ENCODE assay signal across 17 mouse cellular contexts in the genomic region with DNA sequence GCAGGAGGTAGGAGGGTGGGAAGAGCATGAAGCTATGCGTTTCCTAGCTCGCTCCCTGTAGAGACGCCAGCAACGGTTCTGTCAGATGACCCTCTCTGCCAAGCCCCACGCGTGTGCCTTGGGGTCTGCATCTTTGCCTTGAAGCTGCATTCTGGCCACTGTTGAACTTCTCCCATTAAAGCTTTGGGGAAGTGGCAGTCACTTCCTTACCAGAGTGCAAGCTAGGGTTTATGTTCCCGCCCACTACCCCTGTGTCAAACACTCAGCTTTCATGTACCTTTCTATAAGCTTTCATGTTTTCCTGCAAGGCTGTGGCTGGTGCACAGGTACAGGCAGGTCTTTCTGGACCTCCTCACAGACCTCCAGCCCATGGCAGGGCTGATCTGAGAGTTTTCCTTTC.
DNase-seq lines count a peak whose midpoint lies in the region; ATAC-seq lines count a peak whose summit lies in the region.
"Had no signal": no experiment of that assay in that cellular context is flagged by ENCODE, and none has a peak within 500 bp of the region (broad histone marks: within the 10 kb centered on the region; RNA-seq: fewer than 3 reads in every experiment).

No protein-coding gene starts in this region.

- no peak overlapping the region for H3K4me3 ChIP-seq in hindbrain, embryonic 13.5 days
- no peak overlapping the region for H3K4me3 ChIP-seq in hindbrain, embryonic 11.5 days (ENCODE audit: low read depth, low read length)
- no peak overlapping the region for H3K4me3 ChIP-seq in forebrain, embryonic 14.5 days (ENCODE audit: low read depth, low read length)
- H3K4me3 ChIP-seq in hindbrain, embryonic 14.5 days (replicated peaks; ENCODE audit: low read length): no peak overlapping the region
- H3K4me3 ChIP-seq: layer of hippocampus, adult 2 months; left cerebral cortex, adult 2 months had no signal

- H3K4me2 ChIP-seq in hindbrain, embryonic 13.5 days: 0 out of 2 replicates have a peak overlapping the region, but pooled peaks have one; percentile 33
- no peak overlapping the region for H3K4me2 ChIP-seq in hindbrain, embryonic 11.5 days (replicated peaks; ENCODE audit: low read depth, low read length)
- H3K4me2 ChIP-seq in forebrain, embryonic 14.5 days (ENCODE audit: low read length): peak overlapping the region; percentile 34; the same call in 1 of the 2 replicates
- H3K4me2 ChIP-seq in hindbrain, embryonic 14.5 days (replicated peaks): no peak overlapping the region; the same call in 1 of the 2 replicates
- H3K4me2 ChIP-seq: liver, embryonic 11.5 days had no signal

- no peaks in the 10 kb centered on the region for H3K36me3 ChIP-seq in hindbrain, embryonic 13.5 days
- H3K36me3 ChIP-seq in hindbrain, embryonic 11.5 days (ENCODE audit: control insufficient read depth, insufficient read depth, low read length): no peaks in the 10 kb centered on the region
- H3K36me3 ChIP-seq in forebrain, embryonic 14.5 days (ENCODE audit: control insufficient read depth, insufficient read depth, low read length): no peaks in the 10 kb centered on the region
- H3K36me3 ChIP-seq in hindbrain, embryonic 14.5 days (replicated peaks; ENCODE audit: control insufficient read depth, insufficient read depth): no peaks in the 10 kb centered on the region

- intact Hi-C loops in left cerebral cortex, postnatal 14 days (cut with DNase I): no loop called here

- H3K27me3 ChIP-seq in hindbrain, embryonic 13.5 days: no peaks in the 10 kb centered on the region
- H3K27me3 ChIP-seq in hindbrain, embryonic 11.5 days (ENCODE audit: control insufficient read depth, insufficient read depth, low read length): no peaks in the 10 kb centered on the region
- no peaks in the 10 kb centered on the region for H3K27me3 ChIP-seq in forebrain, embryonic 14.5 days (replicated peaks; ENCODE audit: control insufficient read depth, insufficient read depth, low read length)
- H3K27me3 ChIP-seq in hindbrain, embryonic 14.5 days (ENCODE audit: control insufficient read depth, insufficient read depth, low read length): no peaks in the 10 kb centered on the region

- ATAC-seq in hindbrain, embryonic 13.5 days (ENCODE audit: low FRiP score): no peak
- no peak for ATAC-seq in hindbrain, embryonic 11.5 days (ENCODE audit: low FRiP score)
- ATAC-seq in forebrain, embryonic 14.5 days: no peak
- no peak for ATAC-seq in hindbrain, embryonic 14.5 days (ENCODE audit: low FRiP score)
- peak; percentile 65; the same call in 1 of the 2 replicates for ATAC-seq in megakaryocyte, adult 5-6 weeks (ENCODE audit: poor library complexity, severe bottlenecking)
- ATAC-seq: intestine, postnatal 0 days had no signal

- DNase-seq in hindbrain, embryonic 11.5 days (ENCODE audit: low spot score): no peak
- no peak for DNase-seq in forebrain, embryonic 14.5 days (ENCODE audit: low spot score)
- DNase-seq in hindbrain, embryonic 14.5 days (ENCODE audit: low spot score): no peak
- DNase-seq in layer of hippocampus, adult 9-11 months: no peak
- no peak for DNase-seq in left cerebral cortex, postnatal 14 days (ENCODE audit: low spot score in 2 of 2)
- DNase-seq: adrenal gland, postnatal 25 days; gastrocnemius, postnatal 10 days; heart, postnatal 14 days; lung, adult 2 months; lung, postnatal 36 days had no signal

- peak overlapping the region; percentile 66; the same call in 1 of the 2 replicates for H3K27ac ChIP-seq in hindbrain, embryonic 13.5 days
- no peak overlapping the region for H3K27ac ChIP-seq in hindbrain, embryonic 11.5 days (ENCODE audit: low read depth, low read length)
- no peak overlapping the region for H3K27ac ChIP-seq in forebrain, embryonic 14.5 days (ENCODE audit: low read depth, low read length)
- H3K27ac ChIP-seq in hindbrain, embryonic 14.5 days: peak overlapping the region; percentile 6; the same call in 1 of the 2 replicates
- H3K27ac ChIP-seq: kidney, postnatal 0 days; layer of hippocampus, adult 2 months; left cerebral cortex, adult 2 months had no signal

- peaks cover 11% of the 10 kb centered on the region for H3K9me3 ChIP-seq in hindbrain, embryonic 13.5 days
- no peaks in the 10 kb centered on the region for H3K9me3 ChIP-seq in hindbrain, embryonic 11.5 days (ENCODE audit: control insufficient read depth, low read length)
- no peaks in the 10 kb centered on the region for H3K9me3 ChIP-seq in forebrain, embryonic 14.5 days (replicated peaks; ENCODE audit: control insufficient read depth, low read length)
- peaks cover 2% of the 10 kb centered on the region; the same call in 1 of the 2 replicates for H3K9me3 ChIP-seq in hindbrain, embryonic 14.5 days (ENCODE audit: control insufficient read depth, low read length)

- peak overlapping the region; percentile 13; the same call in 1 of the 2 replicates for H3K9ac ChIP-seq in hindbrain, embryonic 13.5 days
- no peak overlapping the region for H3K9ac ChIP-seq in hindbrain, embryonic 11.5 days (ENCODE audit: low read depth, low read length)
- no peak overlapping the region for H3K9ac ChIP-seq in forebrain, embryonic 14.5 days (ENCODE audit: low read length)
- H3K9ac ChIP-seq in hindbrain, embryonic 14.5 days: no peak overlapping the region

- peaks cover 20% of the 10 kb centered on the region for H3K4me1 ChIP-seq in hindbrain, embryonic 13.5 days (replicated peaks)
- H3K4me1 ChIP-seq in hindbrain, embryonic 11.5 days (replicated peaks; ENCODE audit: control insufficient read depth, insufficient read depth, low read length): no peaks in the 10 kb centered on the region
- H3K4me1 ChIP-seq in forebrain, embryonic 14.5 days (ENCODE audit: control insufficient read depth, insufficient read depth, low read length): peaks cover 9% of the 10 kb centered on the region
- peaks cover 13% of the 10 kb centered on the region; the same call in 1 of the 2 replicates for H3K4me1 ChIP-seq in hindbrain, embryonic 14.5 days (replicated peaks; ENCODE audit: control insufficient read depth, insufficient read depth, low read length)

- WGBS in hindbrain, embryonic 13.5 days: 86% methylated on average over 7 of the region's 7 CpGs
- WGBS in hindbrain, embryonic 11.5 days: 80% methylated on average over 7 of the region's 7 CpGs
- 73% methylated on average over 7 of the region's 7 CpGs for WGBS in forebrain, embryonic 14.5 days
- 75% methylated on average over 7 of the region's 7 CpGs for WGBS in hindbrain, embryonic 14.5 days

Comparison
In these comparisons a context has a peak if more than half of its experiments do, and no peak if none do; other contexts are left out.
1. H3K27ac ChIP-seq: peak in hindbrain, embryonic 13.5 days (single experiment) and hindbrain, embryonic 14.5 days (single experiment); none in hindbrain, embryonic 11.5 days (single experiment) and forebrain, embryonic 14.5 days (single experiment).
2. H3K4me2 ChIP-seq: peak in hindbrain, embryonic 13.5 days (single experiment) and forebrain, embryonic 14.5 days (single experiment); none in hindbrain, embryonic 11.5 days (single experiment) and hindbrain, embryonic 14.5 days (single experiment).